Mouse (Mus musculus) hematopoietic stem cell, adult 5-6 weeks (primary cell): ENCODE measurements at regions not wholly inside any gene's neighbourhood (a gene's known extent, or its start where the extent isn't known, plus 50 kb on each side); places are given as distances from the start of the nearest gene placed in this dataset.

Source experiments
- ATAC-seq, 2 experiments: fragments of 125-278 bp in 1 of 2; replicated peaks in 1 of 2; 2 replicates each; pipeline ENCODE4 v1.8.0; 2016 to 2017; ENCODE audit warnings: inconsistent platforms in 2 of 2, mild to moderate bottlenecking in 2 of 2, moderate number of reproducible peaks in 2 of 2, low read depth in 1 of 2, moderate TSS enrichment in 1 of 2; ENCODE audit not compliant: low FRiP score in 2 of 2, poor library complexity in 2 of 2, severe bottlenecking in 2 of 2, insufficient read depth in 1 of 2, low TSS enrichment in 1 of 2

DNA sequence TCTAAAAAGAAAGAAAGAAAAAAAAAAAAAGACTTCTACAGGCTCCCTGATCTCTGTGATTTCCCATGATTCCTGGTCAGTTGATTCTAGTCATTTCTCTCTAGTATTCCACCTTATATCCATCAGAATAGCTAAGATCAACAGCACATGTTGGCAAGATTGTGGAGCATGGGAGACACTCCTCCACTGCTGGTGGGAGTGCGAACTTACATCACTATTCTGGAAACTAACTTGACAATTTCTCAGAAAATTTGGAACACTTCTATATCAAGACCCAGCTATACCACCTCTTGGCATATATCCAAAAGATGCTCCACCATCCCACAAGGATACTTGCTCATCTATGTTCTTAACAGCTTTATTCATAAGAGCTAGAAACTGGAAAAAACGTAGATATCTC, 3266.0 kb upstream of the Lrrc6 start:
- ATAC-seq: no peak

GRCm38 (mm10) chr15:69752616-69753015, 3251.9 kb upstream of the Lrrc6 start:
- ATAC-seq: no peak

GRCm38 (mm10) chr15:69714680-69715079, 3214.0 kb upstream of the Lrrc6 start:
- no peak for ATAC-seq

DNA sequence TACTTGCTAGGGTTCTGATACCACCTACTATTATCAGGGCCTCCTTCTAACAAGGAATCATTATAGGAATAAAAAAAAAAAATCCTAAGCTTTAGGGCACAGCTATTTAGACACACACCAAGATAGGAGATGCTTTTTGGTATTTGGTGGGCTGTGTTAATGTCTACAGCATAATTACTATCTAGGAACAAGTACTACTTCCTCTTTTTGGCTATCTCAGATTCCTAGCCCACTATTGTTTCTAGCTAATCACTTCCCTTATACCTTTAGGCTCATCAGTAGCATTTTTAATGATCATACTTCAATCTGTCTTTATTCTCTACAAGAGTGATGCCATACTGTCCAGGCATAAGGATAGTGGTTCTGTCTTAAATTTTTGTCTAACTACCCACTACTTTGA, 3213.2 kb upstream of the Lrrc6 start:
- ATAC-seq: peak; percentile 42 to 65; a peak in 3 of 4 replicates

- no peak for ATAC-seq
Observed at GRCm38 (mm10) chr15:69695639-69696205, 3195.0 kb upstream of the Lrrc6 start.

GRCm38 (mm10) chr15:69690501-69690900, 3189.8 kb upstream of the Lrrc6 start:
- no peak for ATAC-seq
